Mouse (Mus musculus): ENCODE measurements around the gene Abcb10.
A peak's percentile ranks its signal among the peaks of the same experiment; 100 is the strongest.

GRCm38 (mm10) chr8:123988605-123989038 is 5.7 kb upstream of the Abcb10 start:
- TF ChIP-seq TAL1 (IDR thresholded peaks at IDR 0.05; ENCODE audit: low read length) (peak; percentile 95), GATA1 (IDR thresholded peaks at IDR 0.05; ENCODE audit: low read length) (peak; percentile 100)

All from erythroblast, embryonic 14.5 days (primary cell).